Mouse (Mus musculus) telencephalon, adult 2 months (tissue): ENCODE measurements around the gene Ptprq.

ENCODE experiments used
- DNase-seq: peaks from one replicate; pipeline ENCODE4 v3.0.0-alpha.2; 2011; ENCODE audit warnings: low read depth, low spot score

The Ptprq gene

GRCm38 (mm10) chr10:107649687-107650086 lies 70.2 kb downstream of the Ptprq start:
- DNase-seq: peak; percentile 58

GRCm38 (mm10) chr10:107628104-107628503 lies 91.7 kb downstream of the Ptprq start:
- DNase-seq: no peak

- no peak for DNase-seq
Observed at GRCm38 (mm10) chr10:107626648-107627047, 93.2 kb downstream of the Ptprq start.

- DNase-seq: no peak
Observed at GRCm38 (mm10) chr10:107624211-107624610, 95.6 kb downstream of the Ptprq start.

- no peak for DNase-seq
Observed at GRCm38 (mm10) chr10:107615460-107615859, 104.4 kb downstream of the Ptprq start.

- DNase-seq: no peak
Observed at GRCm38 (mm10) chr10:107601371-107601770, 118.5 kb downstream of the Ptprq start.

GRCm38 (mm10) chr10:107583360-107583759 lies 136.5 kb downstream of the Ptprq start:
- peak; percentile 5 for DNase-seq

GRCm38 (mm10) chr10:107569044-107569443 lies 150.8 kb downstream of the Ptprq start:
- no peak for DNase-seq

GRCm38 (mm10) chr10:107568261-107568660 lies 151.6 kb downstream of the Ptprq start:
- DNase-seq: no peak

- no peak for DNase-seq
Observed at GRCm38 (mm10) chr10:107562875-107563274, 157.0 kb downstream of the Ptprq start.

- no peak for DNase-seq
Observed at GRCm38 (mm10) chr10:107560881-107561280, 159.0 kb downstream of the Ptprq start.

GRCm38 (mm10) chr10:107543026-107543425 lies 176.8 kb downstream of the Ptprq start:
- DNase-seq: no peak

- no peak for DNase-seq
Observed at GRCm38 (mm10) chr10:107528758-107529157, 191.1 kb downstream of the Ptprq start.

- peak; percentile 2 for DNase-seq
Observed at GRCm38 (mm10) chr10:107519216-107519615, 200.6 kb downstream of the Ptprq start.

- no peak for DNase-seq
Observed at GRCm38 (mm10) chr10:107516641-107517040, 203.2 kb downstream of the Ptprq start.

GRCm38 (mm10) chr10:107514735-107515134 lies 205.1 kb downstream of the Ptprq start:
- no peak for DNase-seq

GRCm38 (mm10) chr10:107506397-107506796 lies 213.5 kb downstream of the Ptprq start:
- no peak for DNase-seq

- no peak for DNase-seq
Observed at GRCm38 (mm10) chr10:107503430-107503829, 216.4 kb downstream of the Ptprq start.

- DNase-seq: no peak
Observed at GRCm38 (mm10) chr10:107502193-107502592, 217.7 kb downstream of the Ptprq start.

GRCm38 (mm10) chr10:107499656-107500055 lies 220.2 kb downstream of the Ptprq start:
- DNase-seq: peak; percentile 62

GRCm38 (mm10) chr10:107496402-107496801 lies 223.4 kb downstream of the Ptprq start:
- no peak for DNase-seq

- DNase-seq: no peak
Observed at GRCm38 (mm10) chr10:107494568-107494967, 225.3 kb downstream of the Ptprq start, which contains the start of gene Myf6. Gene Myf6 (minus strand): TSS chr10:107494737.

- no peak for DNase-seq
Observed at GRCm38 (mm10) chr10:107493580-107494474, 226.0 kb downstream of the Ptprq start.
